Mouse (Mus musculus) frontal cortex, postnatal 10 days (tissue): Measurements from ENCODE around the gene Camsap1.

Experiments used
- DNase-seq, 2 experiments: peaks; one replicate each; pipeline ENCODE4 v3.0.0; 2022; ENCODE audit warnings: low spot score in 2 of 2, mixed read lengths in 1 of 2

Gene Camsap1

DNA sequence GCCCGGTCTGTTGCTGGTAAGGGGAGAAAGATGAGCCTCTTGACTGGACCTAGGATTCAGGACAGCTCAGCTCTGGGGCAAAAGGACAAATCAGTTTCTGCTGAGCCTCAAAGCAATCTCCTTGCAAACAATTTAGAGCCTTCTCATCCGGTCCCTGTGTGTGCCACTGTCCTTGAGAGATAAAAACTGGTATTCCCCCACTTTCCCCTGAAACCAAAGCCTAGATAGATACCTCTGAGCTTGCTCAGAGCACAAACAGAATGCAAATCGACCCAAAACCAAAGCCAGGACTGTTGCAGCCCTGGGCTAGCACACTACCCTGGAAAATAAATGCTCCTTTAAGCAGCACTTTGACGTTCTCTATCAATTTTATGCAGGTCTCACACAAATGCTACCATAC is 4.1 kb downstream of the Camsap1 start:
- DNase-seq: no peak

DNA sequence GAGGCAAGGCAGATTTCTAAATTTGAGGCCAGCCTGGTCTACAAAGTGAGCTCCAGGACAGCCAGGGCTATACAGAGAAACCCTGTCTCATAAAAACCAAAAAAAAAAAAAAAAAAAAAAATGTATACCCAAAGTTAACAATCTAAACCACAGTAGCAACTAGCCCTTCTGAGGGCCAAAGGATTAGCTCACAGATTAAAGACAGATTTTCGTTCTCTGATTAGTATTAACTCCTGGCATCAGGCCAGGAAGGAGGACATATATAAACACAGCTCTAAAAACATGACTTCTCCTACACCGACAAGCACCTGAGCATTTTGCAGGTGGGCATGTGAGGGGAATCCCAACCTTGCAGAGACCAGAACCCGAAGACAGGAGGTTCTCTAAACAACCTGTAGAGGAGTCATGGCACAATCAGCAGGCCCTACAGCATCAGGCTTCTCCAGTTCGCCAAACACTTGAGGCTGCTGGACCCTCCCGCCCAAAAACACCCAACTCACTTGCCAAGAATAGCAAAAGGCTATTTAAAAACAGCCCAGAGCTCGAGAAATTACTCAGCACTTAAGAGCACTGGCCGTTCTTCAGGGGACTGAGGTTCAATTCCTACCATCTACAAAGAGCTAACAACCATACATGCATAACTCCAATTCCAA is 5.4 kb downstream of the Camsap1 start:
- DNase-seq: no peak

DNA sequence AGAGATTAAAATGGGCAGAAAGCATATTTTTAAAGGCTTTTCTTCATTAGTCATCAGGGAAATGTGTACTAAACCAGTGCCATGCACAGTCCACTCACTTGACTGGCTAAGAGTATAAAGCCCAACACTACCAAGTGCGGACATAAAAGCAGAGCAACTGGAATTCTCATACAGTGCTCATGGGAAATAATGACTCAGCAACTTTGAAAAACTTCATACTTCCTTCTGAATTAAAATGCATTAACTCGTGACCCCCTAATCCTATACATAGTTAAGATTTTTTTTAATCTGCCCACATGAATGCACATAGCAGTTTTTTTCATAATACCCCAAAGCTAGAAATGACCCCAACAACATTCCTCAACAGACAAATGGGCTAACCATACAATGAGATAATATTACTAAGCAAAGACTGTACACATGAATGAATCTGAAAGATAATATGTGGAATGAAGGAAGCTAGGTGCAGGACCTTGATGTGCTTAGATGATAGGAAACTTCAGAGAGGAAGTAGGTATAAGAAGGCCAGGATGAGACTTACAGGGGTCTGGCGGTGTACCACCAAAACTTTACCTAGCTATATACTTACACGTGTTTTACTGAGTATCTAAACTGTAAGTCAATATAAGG is 7.8 kb downstream of the Camsap1 start:
- no peak for DNase-seq

DNA sequence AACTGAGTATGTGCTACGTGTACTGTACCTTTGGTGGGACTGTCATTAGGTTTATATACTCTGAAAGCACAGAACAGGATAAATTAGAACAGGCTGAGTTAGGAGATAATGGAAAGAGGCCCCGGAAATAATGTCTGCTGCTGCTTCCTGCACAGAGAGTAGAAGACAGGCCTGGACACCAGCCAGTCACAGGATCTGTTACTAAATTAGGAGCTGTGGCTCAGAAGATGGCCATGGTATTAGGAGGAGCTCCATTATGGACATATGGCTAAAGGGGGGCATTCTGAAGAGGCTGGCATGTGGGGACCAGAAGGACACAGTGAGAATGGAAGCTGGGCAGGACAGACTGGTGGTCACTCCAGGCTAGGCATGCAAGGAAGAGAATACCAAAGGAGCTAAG is 12.7 kb downstream of the Camsap1 start:
- DNase-seq: no peak

DNA sequence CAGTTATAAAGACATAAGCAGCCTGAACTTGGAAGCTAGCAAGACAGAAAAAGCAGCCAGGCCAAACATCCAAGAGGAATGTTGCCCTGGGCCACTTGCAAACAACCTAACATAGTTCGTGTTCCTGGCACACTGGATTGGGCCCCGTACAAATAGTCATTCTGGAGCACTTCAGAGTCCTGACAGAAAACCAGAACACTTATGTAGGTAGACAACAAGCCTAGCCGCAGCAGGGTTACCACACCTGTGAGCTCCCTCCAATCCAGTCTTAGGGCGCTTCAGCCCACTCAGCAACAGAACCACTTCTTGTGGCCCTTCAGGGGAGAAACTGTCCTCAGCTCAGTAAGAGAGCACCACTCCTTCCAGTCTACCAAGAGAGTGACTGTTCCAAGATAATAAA is 13.8 kb downstream of the Camsap1 start:
- no peak for DNase-seq

DNA sequence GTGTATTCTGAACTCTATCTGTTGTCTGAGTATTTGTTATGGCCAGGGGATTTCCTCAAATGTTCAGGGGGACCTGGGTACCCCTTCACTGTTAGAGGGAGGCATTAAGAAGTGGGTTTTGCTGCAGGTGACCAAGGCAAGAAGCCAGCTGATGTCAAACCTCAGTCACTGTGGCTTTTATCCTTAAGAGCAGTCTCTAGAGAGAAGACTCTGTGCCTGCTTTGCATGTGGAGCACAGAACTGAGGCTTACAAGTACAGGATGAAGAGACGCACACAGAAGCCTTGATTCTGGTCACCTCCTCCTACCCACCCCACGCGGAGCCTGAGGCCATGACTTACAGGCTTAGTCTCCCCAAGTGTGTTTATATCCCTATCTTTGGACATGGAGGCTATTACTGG is 33.8 kb downstream of the Camsap1 start:
- DNase-seq: no peak

DNA sequence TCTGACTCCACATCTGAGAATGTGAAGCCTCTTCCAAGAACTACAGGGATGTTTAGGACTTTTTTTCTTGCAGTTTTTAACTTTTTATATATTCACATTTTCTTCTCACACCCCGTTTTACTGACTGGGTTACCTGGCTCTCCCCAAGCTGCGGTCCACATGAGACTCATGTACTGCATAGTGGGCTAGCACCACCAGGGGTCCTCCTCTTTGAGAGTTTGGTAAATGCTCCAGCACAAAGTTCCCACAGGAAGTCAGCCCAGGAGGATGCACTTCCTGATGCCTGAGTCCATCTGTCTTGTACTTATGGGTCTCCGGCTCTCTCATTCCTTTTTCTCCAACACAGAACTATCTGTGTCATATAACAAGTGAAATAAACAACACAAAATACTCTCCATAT is 35.1 kb downstream of the Camsap1 start:
- no peak for DNase-seq

DNA sequence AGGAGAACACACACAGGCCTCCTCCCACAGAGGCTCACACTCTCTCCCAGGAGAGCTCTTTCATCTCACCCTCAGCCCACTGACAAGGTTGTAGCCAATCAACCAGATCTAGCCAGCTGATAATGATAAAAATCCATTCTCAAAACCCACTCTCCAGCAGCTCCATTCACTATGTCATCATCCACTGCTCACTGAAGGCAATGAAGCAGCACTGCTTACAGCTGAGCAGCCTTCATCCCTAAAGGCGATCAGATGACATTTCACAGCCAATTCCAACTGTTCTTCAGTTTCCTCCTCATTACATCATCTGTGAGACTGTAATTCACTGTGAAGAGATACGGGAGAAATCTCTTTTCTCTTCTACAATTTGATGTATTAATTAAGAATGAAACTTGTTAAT is 39.3 kb downstream of the Camsap1 start:
- no peak for DNase-seq

DNA sequence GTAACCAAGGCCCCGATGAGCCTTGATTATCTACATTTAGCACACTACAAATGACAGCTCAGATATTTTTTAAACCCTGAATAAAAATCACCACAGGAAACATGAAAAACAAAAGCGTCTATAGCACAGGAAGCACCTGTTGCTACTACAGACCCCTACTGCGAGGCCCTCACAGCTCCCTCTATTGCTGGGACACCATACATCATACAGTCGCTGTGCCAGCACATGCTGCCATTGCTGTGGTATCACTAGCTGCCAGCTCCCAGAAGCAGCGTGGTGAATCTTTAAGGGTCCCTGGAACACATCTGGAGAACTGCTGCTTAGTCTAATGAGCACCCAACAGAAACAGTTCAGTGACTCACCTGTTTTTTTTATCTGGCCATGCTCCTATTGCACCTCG is 42.6 kb downstream of the Camsap1 start:
- no peak for DNase-seq

DNA sequence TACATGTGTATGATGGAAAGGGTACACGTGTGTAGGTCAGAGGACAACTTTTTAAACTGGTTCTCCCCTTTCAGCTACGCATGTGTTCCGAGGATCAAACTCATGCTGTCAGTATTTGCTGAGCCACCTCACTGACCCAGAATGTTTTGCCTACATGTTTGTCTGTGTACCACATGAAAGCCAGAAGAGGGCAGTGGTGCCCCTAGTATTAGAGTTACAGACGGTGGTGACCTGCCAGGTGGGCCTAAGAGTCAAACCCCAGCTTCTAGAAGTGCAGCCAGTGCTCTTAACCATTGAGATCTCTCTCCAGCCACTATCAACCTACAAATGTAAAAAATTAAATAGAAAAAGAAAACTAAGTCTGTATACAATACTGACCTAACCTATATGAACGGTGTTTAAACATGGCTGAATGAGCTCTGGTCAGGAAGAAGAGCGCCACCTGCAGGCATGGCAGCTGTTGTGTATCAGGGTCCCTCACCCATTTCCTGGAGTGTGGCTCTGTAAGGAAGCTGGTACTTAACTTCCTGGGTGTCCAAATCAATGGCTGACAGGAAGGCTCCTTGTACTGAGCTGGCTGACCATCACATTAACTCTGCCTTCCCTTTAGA is 51.7 kb downstream of the Camsap1 start:
- DNase-seq: no peak

DNA sequence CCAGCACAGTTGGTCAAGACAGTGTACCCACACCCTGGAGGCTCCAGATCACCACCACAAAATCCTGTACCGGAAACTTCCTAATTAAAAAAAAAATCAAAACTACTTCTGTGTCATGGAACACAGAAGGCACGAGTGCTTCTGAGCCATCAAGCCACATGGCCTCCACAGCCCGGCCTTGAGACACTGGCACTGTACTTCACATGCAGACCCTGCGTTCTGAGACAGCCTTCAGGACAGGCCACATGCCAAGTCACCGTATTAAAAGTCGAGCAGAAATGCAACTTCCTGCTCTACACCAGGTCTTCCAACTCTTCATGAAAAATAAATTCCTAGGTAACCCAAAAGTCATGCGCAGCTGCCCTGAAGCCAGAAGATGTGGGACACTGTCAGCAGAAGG is 55.3 kb downstream of the Camsap1 start:
- no peak for DNase-seq

DNA sequence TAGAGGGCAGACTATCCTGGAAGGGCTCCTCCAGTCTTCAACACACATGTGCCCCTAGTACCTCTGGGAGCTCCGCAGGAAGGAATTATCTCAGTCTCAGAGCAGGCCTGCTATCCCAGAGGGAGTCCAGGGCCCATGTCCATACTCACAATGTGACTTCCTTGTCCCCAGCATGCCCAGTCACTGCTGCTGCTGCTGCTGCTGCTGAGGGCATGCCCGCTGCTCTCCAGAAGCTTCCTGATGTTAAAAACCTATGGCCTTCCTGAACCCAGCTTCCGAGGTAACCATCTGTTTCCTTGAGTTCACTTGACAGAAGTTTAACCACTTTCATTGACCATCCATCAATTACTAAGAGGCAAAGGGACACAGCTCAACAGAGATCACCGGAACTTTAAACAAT is 58.1 kb downstream of the Camsap1 start:
- DNase-seq: no peak

DNA sequence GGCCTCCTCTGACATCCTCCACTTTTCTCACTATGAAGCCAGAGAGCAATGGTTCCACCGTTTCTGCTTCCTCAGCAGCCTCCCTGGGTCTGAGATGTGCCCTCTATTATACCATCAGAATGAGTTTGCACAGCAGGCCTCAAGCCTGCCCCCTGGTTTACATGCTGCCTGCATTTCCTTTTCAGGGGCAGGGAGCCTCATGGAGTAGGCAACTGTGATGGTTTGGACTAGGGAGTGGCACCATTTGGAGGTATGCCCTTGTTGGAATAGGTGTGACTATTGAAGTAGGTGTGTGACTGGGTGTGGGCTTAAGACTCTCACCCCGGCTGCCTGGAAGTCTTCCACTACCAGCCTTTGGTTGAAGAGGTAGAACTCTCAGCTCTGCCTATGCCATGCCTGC is 59.3 kb downstream of the Camsap1 start:
- DNase-seq: no peak

DNA sequence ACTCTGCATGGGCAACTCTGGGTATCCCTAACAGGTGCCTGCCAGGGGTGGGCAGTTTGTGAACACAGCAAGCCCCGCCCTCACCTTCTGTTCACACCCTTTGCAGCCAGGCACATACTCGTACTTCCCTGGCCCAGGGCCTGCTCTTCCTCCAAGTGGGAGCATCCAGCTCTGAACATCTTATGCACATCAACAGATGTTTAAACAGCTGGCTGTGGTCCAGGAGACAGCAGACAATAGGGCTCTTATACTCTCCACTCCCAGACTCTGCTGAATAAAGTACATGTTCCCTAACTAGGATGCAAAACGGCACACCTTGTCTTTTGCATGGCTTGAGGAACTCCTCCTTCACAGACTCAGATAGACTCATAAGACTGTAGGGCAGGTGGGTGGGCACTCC is 63.1 kb downstream of the Camsap1 start:
- no peak for DNase-seq

DNA sequence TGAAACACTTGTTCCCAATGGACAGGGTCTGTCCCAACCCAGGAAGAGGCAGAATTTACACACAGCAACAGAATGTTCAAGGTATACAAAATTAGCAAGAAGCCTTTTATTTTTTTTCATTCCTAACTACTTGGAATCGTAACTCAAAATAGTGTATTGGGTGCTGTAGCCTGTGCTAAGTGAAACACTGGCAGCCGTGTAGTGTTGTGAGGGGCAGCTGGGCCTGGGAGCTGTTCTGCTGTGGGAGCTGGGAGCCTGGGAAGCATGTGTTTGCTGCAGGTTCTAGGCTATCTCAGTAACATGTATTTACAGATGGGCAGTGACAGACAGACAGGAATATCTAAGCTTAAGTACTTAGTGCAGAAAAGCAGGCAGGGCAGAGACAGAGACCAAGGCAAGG is 64.7 kb downstream of the Camsap1 start:
- DNase-seq: no peak

DNA sequence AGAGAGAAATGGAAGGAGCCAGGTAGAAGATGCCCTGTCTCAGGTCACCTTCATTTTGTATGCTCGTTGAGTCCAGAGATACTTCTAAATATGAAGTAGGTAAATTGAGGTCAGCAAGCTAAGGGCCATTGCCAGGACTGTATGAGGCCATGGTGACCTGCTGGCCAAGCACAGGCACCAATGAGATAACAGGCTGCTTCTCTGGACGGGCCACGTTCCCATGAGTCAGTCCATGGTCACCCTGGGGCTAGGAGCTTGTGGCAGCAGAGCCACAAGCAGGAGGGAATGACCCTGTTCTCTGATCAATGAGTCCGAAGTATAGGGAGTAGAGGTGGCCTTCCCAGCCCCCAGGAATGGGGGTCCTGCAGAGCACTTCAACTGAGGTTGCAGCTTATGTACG is 68.3 kb downstream of the Camsap1 start:
- DNase-seq: no peak

DNA sequence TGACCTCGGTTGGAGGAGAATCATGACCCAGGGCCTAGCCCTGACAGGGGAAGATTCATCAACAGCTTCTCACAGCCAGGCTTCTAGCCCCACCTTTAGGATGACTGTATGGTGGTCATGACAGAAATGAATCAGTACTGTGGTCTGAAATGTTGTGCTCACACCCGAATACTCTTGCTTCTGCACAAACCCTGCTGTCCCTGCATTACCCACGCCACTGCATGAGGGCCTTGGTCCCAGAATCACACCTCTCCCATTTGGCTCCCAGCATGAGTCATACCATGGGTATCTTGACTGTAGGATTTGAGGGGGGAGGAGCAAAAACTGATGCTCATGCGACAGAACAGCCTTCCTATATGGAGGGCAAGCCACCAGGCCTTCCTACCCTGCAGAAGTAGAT is 68.9 kb downstream of the Camsap1 start:
- no peak for DNase-seq

DNA sequence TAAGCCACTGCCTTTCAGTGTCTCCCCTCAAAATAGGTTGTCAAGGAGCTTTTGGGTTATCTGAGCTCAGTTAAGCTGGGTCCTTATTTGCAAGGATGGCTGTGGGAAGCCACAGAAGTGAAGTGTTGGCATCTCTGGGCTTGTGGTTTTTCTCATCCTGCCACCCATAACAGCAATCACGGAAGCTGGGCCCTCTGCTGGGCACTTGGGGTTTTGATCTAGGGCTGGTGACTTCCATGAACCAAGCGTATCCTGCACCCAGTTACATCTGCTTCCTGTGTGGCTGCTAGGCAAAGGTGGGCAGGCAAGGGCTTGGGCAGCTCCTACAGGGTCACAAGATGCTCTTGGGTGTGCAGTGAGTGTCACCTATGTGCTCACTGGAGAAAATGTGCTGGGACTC is 69.8 kb downstream of the Camsap1 start:
- peak in 1 of 2 experiments; percentile 42 for DNase-seq

DNA sequence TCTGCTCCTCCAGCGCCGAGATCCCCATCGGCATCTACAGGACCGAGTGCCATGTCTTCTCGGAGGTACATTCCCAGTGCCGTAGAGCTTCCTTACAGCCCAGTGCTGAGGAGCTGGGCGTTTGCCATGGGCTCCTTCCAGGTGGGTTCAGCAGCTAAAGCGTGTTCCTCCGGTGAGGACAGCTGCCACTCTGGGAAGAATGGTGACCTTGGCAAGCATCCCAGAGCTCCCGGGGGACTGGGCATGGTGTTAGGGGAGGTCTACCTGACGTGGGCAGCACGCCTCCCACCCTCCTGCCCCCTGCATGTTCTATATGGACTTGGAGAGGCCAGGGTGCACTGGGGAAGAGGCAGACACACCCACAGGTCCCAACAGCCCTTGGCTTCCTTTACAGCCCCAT is 73.2 kb downstream of the Camsap1 start:
- no peak for DNase-seq

DNA sequence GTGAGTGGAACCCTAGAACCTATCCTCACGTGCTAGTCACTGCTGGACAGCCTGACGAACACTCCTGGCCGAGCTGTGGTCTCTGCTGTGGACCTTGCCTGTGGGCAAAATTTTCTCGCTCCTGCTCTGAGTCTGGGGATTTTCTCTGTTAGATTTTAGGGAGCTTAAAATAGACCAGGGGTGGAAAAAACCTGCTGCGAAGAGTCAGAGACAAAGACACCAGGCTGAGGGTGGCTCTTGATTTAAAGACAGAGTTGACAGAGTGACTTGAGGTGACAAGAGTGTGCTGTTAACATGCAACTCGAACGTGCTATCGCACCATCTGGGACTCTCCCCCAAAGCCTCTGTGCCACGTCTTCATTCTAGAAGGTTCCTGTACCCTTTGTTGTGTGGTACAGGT is 84.1 kb downstream of the Camsap1 start:
- no peak for DNase-seq

DNA sequence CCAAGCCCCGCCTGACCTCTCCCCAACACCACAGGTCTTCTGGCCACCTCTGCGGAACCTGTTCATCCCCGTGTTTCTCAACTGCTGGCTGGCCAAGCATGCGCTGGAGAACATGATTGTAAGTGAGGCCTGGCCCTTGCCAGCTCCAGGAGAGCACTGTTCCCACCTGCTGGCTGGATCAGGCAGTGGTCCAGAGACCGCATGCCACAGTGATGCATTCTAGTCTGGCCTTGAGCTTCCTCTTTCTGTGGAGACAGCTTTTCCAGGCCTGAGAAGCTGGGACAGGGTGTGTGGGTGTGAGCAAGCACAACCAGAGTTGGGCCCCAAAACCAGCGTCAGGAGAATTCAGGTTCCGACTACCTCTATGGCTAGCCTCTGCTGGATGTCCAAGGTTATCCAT is 90.6 kb downstream of the Camsap1 start:
- no peak for DNase-seq

DNA sequence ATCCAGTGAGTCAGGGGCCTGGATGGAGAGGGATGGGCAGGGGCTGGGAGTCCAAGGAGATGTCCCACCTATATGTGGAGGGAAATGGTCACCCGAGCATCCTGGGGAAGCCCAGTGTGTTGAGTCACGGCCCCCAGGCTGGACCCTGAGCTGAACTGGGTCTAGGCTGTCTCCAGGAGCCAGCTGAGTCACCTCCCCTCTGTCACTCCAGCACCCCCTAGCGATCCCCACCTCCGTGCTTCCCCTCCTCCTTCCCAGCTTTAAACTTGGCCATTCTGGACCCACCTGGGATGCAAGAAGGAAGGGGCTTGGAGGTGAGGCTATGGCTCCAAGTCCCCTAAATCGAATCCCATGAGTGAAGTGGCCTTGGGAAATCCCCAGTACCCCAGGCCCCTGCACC is 94.9 kb downstream of the Camsap1 start:
- no peak for DNase-seq

DNA sequence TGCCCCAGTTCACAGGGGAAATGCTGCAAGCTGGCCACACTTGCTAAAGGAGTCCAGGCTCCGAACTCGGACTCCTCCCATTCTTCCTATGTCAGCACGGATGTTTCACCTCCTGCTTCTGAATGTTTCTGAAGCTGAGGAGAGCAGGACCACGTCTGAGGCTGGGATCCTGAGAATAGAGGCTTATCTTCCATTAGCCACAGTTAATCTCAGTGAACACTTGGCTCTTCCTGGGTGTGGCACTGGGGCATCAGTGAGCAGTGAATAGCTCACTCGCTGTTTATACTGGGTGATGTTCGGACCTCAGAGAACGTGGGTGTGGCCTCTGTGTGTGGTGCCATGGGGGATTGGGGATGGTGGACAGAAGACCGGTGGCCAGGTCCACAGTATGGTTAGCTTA is 95.9 kb downstream of the Camsap1 start:
- DNase-seq: no peak

DNA sequence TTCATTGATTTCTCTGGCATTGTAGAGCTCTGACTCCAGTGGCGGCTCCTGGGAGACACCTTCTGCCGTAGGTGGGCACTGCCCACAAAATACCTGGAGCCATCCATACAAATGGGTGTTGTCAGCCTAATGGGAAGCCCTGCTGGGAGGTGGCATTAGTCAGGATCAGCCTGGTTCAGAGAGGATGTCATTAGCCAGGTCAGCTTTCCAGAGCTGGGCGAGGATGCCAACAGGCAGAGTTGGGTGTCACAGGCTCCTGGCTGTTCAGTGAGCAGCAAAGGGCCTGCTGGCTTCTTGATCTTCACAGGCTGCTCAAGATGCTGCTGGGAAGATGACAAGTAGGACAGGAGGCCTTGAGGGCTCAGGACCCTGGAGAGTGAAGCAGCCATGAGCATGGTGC is 98.3 kb downstream of the Camsap1 start:
- no peak for DNase-seq
